Mouse (Mus musculus): Measurements from ENCODE around the gene Terb2.

DNA sequence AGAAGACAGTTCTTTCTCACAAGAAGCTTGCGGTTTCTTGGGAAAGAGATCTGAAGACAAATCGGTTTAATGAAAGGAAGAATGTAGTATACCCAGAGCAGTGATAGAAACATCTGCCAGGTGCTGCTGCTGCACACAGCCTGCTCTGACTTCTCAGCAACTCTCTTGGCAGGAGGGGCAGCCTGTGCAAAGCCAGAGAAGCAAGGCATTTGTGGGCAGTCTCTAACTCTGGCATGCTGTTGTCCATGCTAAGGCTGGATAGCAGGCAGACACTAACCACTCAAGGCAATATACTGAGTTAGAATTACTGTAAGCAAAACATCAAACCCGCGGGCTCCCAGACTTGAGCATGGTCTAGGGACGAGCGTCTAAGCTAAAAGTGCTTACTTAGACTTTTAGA, 26.4 kb upstream of the Terb2 start:
- TF ChIP-seq POLR2A (IDR thresholded peaks at IDR 0.05; ENCODE audit: low read depth, low read length) (no peak), CTCF (conservative IDR thresholded peaks at IDR 0.05; ENCODE audit: insufficient read depth, insufficient read length, low read depth, low read length) (no peak)

All from kidney, adult 2 months (tissue).